Mouse (Mus musculus) induced T-regulatory cell, adult 2 months (primary cell): Measurements from ENCODE around the gene Nrros.

Experiments used
- DNase-seq: peaks from one replicate; pipeline ENCODE4 v3.0.0-alpha.2; 2012; ENCODE audit warnings: low read depth

Gene Nrros

DNA sequence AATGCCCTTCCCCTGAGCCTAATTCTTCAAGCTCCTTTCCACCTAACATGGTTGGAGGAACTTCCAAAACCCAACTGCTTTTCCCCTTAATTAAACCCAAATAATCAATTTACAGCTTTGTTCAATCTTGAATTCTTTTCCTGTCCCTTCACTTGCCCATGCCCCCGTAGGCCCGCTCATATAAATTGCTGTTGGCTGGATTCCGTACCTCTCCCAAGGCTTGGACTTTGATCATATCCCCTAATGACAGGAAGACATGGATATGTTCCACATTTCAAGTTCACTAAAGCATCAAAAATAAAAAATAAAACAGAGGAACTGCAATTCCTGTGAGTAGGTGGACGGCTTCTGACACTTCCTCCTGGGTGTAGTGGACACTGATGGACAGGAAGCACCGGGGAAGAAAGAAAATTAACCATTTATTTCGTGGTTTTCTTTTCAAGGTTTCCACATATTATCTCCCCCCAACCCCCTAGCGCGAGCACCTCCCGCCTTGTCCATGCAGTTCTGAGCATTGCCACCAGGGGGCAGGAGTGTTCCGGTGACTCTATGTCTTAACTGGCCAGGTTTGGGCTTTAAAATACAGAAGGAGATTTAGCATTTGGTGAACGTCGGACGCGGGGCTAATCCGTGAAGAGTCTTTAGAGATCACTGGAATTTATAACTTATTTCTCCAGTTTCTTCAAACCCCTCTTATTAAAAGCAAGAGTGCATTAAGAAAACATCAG is 50.3 kb downstream of the Nrros start:
- peak; percentile 91 for DNase-seq

DNA sequence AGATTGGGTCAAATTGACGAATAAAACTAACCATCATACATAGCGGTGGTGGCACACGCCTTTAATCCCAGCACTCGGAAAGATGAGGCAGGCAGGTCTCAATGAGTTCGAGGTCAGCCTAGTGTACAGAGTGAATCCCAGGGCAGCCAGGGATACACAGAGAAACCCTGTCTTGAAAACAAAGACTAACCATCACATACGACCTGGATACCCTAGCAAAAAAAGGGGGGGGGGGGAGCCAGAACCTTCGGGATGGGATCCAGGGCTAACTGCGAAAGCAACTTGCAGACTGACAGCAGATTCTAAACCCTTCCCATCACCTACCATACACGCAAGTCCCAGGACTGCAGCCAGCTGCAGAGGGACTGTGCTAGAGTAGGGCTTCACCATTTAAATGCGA is 51.0 kb downstream of the Nrros start:
- DNase-seq = no peak

DNA sequence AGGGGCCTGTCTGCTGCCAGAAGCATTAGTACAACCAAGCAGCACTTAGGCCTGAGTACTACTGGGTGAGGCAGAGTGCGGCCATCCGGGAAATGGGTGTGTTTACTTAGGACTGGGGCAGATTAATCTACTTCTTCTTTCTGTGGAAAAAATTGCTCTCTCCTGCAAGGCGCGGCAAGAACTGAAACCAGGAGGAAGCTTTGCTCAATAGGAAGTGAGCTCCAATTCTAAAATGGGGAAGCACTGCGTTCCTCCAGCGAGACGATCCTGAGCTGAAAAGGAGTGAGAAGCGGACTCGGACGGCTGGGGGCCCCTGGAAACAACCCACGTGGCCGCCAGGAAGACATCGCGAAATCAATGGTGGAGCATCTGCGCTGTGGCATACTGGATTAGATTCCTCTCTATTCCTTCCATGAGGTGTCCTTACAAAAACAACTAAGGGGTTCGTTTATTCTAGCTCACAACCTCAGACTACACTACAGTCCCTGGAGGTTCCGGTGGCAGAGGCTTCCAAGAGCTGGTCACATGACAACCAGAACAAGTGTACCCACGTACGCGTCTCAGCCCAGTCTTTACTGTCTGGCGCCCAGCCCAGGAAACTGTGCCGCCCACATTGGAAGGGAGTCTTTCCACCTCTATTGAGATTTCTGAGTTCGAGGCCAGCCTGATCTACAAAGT is 51.7 kb downstream of the Nrros start:
- peak; percentile 85 for DNase-seq

DNA sequence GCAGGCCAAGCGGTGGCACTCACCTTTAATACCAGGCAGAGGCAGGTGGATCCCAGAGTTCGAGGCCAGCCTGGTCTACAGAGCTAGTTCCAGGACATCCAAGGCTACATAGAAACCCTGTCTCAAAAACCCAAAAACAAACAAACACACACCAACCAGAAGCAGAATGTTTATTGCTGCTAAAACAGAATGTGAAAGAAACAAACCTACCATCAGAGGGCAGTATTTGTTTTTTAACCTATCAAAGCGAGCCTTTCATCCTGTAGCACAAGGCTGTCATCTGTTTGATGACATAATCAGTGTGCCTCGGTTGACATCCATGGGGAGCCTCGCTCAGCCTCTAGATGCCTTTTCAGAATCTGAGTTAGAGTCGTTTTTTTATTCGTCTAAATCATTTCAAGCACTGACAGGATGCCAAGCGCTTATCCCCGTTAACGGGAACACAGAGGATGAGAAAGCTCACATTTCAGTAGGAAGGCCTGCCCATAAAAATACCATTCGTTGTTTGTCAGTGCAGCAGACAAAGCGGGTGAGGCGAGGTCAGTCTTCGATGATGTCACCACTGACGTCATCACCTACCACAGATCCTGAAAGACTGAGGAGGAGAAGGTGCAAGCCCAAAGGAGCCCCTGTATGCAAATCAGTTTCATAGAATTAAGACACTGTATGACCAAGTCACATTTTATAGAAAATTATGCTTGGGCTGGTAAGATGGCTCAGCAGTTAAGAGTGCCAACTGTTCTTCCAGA is 54.3 kb downstream of the Nrros start:
- DNase-seq = peak; percentile 83

DNA sequence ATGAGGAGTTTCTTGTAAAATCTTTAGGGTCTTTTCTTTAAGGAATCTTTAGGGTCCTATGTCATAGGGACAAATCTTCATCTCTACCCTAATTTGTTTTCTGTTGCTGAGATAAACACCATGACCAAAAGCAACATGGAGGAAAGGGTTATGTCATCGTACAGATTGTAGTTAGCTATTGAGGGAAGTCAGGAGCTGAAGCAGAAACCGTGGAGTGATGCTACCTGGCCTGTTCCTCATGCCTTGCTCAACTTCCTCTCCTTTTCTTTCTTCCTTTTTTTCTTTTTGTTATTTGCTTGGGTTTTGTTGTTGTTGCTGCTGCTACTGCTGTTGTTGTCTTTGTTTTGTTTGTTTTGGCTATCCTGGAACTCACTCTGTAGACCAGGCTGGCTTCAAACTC is 56.8 kb downstream of the Nrros start:
- peak; percentile 61 for DNase-seq

DNA sequence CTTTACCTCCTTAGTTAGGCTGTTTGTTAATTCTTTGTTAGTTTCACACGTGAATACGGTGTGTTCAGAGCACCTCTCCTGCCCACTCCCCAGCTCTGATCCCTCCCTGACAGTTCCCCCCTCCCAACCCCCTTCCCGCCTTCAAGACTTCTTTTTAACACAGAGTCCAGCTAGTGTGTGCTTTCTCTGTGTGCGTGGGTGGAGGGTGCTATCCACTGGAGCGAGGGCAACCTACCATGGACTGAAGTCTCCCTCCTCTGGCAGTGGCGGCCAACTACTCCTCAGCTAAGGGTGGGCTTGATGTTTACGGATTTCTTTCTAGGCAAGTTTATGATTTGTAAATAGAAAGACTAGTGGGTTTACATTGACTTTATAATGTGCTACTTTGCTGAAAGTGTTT is 57.2 kb downstream of the Nrros start:
- peak; percentile 79 for DNase-seq

DNA sequence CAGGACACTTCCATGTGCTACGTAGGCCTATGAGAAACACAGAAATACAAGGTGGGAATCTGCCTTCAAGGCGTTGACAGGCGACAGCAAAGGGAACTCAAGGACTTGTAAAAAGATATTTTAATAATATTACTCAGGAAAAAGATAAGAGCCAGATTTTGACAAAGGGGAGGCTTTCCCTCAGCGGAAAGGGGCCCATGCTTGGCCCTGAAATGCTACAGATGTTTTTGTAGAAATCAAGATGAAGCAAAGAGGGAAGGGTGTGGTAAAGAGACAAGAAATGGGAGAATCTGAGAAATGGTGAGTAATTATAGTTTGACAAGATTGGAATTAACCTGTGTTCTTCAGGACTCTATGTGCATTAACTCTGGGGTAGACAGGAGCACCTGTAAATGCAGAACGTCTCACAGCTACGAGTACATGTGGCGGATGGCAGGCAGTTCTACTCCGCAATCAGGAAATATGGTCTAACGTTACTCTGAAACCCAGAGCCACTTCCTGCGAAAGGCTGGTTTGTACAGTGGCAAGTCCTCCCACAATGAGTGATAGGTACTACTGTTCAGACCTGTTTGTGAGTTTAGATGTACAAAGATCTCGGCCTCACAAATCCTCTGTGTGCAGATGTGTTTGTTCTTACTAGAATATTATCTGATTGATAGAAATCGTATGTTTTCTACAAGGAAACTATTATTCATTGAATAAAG is 57.9 kb downstream of the Nrros start:
- DNase-seq = peak; percentile 90

DNA sequence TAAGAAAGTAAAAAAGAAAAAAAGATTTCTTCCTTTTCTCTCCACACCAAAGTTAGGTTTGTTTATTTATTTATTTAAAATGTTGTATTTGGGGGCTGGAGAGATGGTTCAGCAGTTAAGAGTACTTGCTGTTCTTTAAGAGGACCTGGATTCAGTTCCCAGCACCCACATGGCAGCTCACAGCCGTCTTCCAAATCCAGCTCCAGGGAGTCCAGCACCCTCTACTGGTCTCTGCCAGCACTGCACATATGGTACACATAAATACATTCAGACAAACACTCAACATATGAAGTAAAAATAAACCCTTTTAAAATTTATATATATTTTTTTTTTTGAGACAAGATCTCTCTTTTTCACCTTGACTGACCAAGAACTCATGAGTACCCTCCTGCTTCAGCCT is 59.7 kb downstream of the Nrros start:
- peak; percentile 59 for DNase-seq

DNA sequence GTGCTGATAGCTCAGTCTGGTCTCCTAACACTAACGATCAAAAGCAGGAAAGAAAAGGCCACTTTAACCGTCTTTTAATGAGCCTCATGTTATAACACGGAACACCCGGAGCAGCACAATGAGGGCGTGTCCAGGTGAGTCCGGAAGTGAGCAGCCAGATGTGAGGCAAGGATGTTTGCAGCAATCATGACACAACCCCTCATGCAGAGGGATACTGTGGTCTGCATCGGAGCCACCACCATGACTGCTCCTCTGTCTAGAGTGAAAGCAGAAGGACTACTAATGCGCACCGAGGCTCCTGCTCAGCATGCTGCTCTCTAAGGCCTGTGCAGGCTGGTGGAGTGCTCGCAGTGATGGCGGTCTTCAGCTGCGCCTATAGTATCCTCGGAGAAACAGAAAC is 63.1 kb downstream of the Nrros start:
- DNase-seq = peak; percentile 43

DNA sequence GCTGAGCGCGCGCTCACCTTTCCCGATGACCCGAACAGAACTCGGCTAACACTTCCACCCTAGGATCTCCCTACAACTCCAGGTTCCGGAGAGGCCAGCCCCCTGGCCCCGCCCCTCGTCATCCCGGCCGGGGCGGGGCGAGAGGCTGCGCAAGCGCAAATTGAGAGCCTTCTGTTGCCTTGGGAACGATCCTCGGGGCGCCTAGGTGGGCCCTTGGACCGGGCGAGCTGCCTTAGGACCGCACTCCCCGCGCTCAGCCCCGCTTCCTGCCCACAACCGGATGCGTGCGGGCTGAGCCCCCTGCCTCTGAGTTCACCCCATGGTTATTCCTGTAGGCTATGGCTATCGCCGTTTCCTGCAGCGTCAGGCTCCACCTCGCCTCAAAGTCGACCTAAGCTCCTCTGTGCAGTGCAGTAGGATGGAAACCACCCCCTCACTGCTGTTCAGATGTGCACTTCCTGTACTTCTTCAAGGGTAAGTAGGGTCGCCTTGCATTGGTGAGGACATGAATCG is 65.7 kb downstream of the Nrros start, which contains the start of the genes Pigx and Cep19:
Pigx (minus strand) TSS at position 103 of the 513 bp plus-strand sequence.
Cep19 (plus strand) TSS at position 163 of the 513 bp plus-strand sequence.
- DNase-seq = peak; percentile 93

DNA sequence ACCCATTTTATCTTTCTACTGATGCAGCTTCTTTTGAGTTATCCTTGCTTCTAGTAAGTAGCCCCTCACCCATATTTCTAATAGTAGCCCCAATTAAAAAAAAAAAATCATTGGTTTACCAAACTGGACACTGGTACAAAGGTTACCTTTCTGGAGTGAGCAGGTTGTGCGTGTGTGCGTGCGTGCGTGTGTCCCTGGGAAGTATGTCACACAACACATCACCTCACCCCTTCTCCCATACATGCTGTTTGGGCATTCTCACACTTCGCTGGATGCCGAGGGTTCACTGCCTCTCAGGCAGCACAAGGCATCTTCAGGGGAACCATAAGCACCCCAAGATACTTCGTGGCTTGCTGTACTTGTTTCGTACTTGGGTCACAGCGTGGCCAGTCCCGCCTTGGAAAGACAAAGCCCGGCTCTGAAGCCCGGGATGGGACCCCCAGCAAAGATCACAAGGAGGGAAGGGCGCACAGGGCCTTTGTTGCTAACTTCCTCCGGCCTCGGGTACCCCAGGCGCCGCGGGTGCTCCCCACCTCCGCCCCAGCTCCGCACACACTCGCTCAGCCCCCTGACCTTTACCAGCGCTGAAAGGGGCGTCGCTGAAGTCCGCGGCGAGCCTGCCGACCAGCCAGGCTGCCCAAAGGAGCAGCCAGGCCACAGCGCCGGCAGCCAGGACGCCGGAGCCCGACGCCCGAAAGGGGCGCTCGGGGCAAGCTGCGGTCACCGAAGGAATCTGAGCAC is 66.3 kb downstream of the Nrros start:
- DNase-seq = no peak

DNA sequence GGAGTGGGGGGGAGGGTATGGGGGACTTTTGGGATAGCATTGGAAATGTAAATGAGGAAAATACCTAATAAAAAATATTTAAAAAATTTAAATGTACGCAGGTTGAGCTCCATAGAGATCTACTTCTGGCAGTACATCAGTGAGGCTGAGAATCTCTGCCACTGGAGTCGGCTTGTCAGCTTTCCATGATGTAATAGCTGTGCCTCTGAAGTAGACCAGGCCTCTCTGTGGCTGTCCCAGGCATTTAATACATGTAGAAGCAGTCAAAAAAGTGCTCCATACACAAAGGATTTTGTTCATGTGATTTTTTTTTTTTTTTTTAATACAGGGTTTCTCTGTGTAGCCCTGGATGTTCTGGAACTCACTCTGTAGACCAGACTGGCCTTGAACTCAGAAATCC is 67.6 kb downstream of the Nrros start:
- DNase-seq = peak; percentile 52
